Mouse (Mus musculus) neural tube, embryonic 13.5 days (tissue): Measurements from ENCODE around the gene Uhrf1bp1l. TPM values are rescaled to one million over a fixed set of nuclear protein-coding genes. Genes with fewer than 3 reads are reported as not detected.

ENCODE experiments used
- ATAC-seq: fragments of 200-750 bp; cut with Nextera tagmentation; 2 replicates; pipeline ENCODE4 v1.8.0; 2017; ENCODE audit warnings: low read depth, mild to moderate bottlenecking, moderate TSS enrichment, moderate library complexity
- H3K27ac ChIP-seq: fragments of 300-500 bp; sonication (generic); replicated peaks from 2 replicates; pipeline ENCODE4 v1.5.1; 2015; ENCODE audit warnings: moderate library complexity, mild to moderate bottlenecking, inconsistent platforms
- H3K27me3 ChIP-seq: fragments of 300-500 bp; sonication (generic); 2 replicates; pipeline ENCODE4 v1.6.1; 2015; ENCODE audit warnings: mild to moderate bottlenecking, inconsistent platforms
- H3K36me3 ChIP-seq: fragments of 300-500 bp; sonication (generic); 2 replicates; pipeline ENCODE4 v1.6.1; 2015; ENCODE audit warnings: mild to moderate bottlenecking, inconsistent platforms
- H3K4me1 ChIP-seq: fragments of 300-500 bp; sonication (generic); replicated peaks from 2 replicates; pipeline ENCODE4 v1.6.1; 2015; ENCODE audit warnings: inconsistent platforms
- H3K4me2 ChIP-seq: fragments of 300-500 bp; sonication (generic); 2 replicates; pipeline ENCODE4 v1.6.1; 2015; ENCODE audit warnings: inconsistent platforms, mild to moderate bottlenecking, moderate library complexity
- H3K4me3 ChIP-seq: fragments of 300-500 bp; sonication (generic); 2 replicates; pipeline ENCODE4 v1.5.1; 2015; ENCODE audit warnings: mild to moderate bottlenecking, inconsistent platforms
- H3K9ac ChIP-seq: fragments of 300-500 bp; sonication (generic); 2 replicates; pipeline ENCODE4 v1.6.1; 2015; ENCODE audit warnings: moderate library complexity, mild to moderate bottlenecking, inconsistent platforms
- H3K9me3 ChIP-seq: fragments of 300-500 bp; sonication (generic); 2 replicates; pipeline ENCODE4 v1.6.1; 2016; ENCODE audit warnings: inconsistent platforms
- WGBS: fragments of 180-500 bp; shearing (Covaris S2); methylation state at CpG from one replicate; pipeline ENCODE4 v1.1.7; 2015; 5-methylcytosine and 5-hydroxymethylcytosine counted together
- polyA plus RNA-seq: library from polyadenylated mRNA; unstranded; fragments of >200 nt; fragmentation: Nextera tagmentation; extraction: Ambion mirVana; gene quantifications from 2 replicates; pipeline ENCODE4 v1.2.1, GENCODE M21; 2015

Gene Uhrf1bp1l
- polyA plus RNA-seq, 1 experiment from 2014 or later, result 31.2 TPM

DNA sequence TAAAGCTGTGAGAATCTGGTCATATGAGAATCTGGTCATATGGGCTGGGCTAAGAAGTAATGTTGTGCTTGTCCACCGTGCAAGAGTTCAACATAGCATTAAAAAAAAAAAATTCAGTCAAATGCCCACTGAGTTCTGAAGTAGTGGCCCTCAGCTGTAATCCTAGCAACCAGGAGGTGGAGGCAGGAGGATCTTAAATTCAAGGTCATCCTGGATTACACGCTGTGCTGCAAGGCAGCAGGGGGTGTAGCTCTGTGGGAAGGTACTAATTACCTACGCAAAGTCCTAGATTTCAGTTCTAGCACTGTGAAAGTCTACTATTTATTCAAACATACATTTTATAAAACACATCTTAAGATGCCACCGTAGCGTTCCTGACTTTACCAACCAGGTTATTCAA is 13.4 kb upstream of the Uhrf1bp1l start:
- no peak for ATAC-seq
- WGBS, result 19% methylated on average over 5 of the region's 5 CpGs
- Histone ChIP-seq H3K4me2 (peak overlapping the region; percentile 80), H3K36me3 (peaks cover 10% of the 10 kb centered on the region; the same call in 1 of the 2 replicates), H3K27me3 (0 out of 2 replicates have a peak, but pooled peaks cover 4% of the 10 kb centered on the region), H3K4me1 (peaks cover 19% of the 10 kb centered on the region), H3K9me3 (no peaks in the 10 kb centered on the region), H3K9ac (peak overlapping the region; percentile 77), H3K4me3 (peak overlapping the region; percentile 60), H3K27ac (no peak overlapping the region; the same call in 1 of the 2 replicates)

DNA sequence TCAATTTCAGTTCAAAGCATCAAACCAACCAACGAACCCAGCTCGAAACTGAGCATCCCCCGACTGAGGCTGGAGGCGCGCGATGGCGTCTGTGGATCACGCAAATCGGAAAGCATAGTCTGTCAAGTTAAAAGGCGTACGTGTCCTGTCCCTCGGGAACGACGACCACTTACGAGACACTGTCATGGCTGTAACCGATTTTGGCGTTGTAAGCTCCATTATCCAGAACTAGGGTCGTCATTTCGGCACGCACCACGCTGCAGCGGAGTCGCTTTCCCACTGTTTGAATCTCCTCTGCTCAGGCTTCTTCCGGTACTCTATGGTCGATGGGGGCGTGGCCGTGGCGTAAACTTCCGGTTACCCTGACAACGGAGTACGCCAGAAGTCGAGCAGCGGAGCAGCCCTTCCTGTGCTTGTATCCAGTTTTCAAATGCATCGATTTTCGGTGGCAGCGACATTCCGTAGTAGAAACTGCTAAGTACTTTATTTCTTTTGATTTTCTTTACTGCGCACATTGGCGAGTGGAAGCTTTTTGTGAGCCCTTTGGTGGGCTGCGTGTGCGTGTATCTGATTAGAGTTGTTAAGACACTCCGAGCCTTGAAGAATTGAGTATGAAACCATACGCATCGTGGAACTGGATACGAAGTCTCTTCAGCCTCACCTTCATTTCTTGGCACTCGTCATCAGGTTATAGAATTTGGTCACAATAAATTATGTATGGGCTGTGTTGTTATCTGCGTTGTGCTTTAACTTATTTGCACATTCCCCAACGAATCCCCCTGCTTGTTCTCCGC is 12.6 kb upstream of the Uhrf1bp1l start, which contains the start of gene Actr6:
Gene Actr6, minus strand, starts transcription at position 295 of the 794 bp plus-strand sequence.
- H3K4me3 ChIP-seq, result peak within 1 kb of the TSS; percentile 60
- peak within 1 kb of the TSS; percentile 80 for H3K4me2 ChIP-seq
- peak within 1 kb of the TSS; percentile 77 for H3K9ac ChIP-seq
- H3K36me3 ChIP-seq, result peaks cover 5% of the 10 kb centered on the region; the same call in 1 of the 2 replicates
- H3K27ac ChIP-seq, result peak within 1 kb of the TSS; percentile 78
- H3K9me3 ChIP-seq, result no peaks in the 10 kb centered on the region
- peak; percentile 99 for ATAC-seq
- WGBS, result 1% methylated on average over 49 of the region's 49 CpGs
- peaks cover 19% of the 10 kb centered on the region for H3K4me1 ChIP-seq
- H3K27me3 ChIP-seq, result 0 out of 2 replicates have a peak, but pooled peaks cover 4% of the 10 kb centered on the region

DNA sequence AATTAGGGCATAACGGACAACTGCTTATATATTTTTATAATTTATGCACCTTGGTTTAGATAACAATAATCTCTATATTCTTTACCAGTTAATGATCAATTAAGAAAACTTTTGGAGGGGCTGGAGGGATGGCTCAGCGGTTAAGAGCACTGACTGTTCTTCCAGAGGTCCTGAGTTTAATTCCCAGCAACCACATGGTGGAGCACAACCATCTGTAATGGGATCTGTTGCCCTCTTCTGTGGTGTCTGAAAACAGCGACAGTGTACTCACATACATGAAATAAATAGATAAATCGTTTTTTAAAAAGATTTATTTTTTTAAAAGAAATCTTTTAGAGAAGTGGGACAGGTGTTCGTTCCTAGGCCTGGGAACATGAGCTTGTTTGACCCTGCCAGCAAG is 7.7 kb upstream of the Uhrf1bp1l start:
- Histone ChIP-seq H3K4me1 (peaks cover 4% of the 10 kb centered on the region), H3K36me3 (no peaks in the 10 kb centered on the region), H3K4me3 (no peak overlapping the region), H3K27ac (no peak overlapping the region), H3K9ac (no peak overlapping the region), H3K9me3 (no peaks in the 10 kb centered on the region), H3K27me3 (0 out of 2 replicates have a peak, but pooled peaks cover 4% of the 10 kb centered on the region), H3K4me2 (no peak overlapping the region)
- ATAC-seq, result no peak
- 42% methylated on average over 5 of the region's 5 CpGs for WGBS

DNA sequence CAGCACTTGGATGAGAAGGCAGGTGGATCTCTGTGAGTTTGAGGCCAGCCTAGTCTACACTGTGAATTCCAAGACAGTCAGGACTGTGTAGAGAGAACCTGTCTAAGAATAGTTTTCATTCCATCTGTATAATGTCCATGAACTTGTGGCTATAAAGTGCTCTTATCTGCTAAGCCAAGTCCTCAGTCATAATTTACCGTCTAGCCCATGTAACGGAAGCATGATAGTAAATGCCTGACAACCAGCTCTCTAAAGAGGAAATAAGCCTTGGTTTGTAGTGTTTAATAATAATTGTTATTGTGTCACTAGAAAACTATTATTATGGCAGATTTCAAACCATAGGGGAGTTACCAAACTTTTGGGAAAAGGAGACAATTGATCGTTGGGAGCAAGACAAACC is 6.9 kb upstream of the Uhrf1bp1l start:
- 95% methylated on average over 3 of the region's 3 CpGs for WGBS
- no peak for ATAC-seq

DNA sequence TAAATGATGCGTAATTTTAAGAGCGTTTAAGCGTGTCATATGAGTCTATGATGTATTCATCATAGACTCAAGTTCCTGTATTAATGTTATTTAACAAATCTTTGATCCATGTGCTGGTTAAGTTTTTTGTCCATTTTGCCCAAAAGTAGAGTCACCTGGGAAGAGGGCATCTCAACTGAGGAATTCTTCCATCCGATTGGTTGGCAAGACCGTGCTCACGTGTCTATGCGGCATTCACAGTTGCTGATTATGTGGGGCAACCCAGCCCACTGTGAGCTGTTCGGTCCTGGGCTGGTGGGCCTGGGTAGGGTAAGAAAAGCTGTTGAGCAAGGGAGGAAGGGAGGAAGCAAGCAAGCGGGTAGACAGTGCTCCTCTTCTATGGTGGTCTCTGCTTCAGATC is 6.4 kb upstream of the Uhrf1bp1l start:
- Histone ChIP-seq H3K27ac (no peak overlapping the region), H3K4me3 (no peak overlapping the region), H3K4me1 (no peaks in the 10 kb centered on the region), H3K27me3 (0 out of 2 replicates have a peak, but pooled peaks cover 4% of the 10 kb centered on the region), H3K36me3 (no peaks in the 10 kb centered on the region), H3K4me2 (no peak overlapping the region), H3K9me3 (no peaks in the 10 kb centered on the region), H3K9ac (no peak overlapping the region)
- ATAC-seq, result no peak
- WGBS, result 91% methylated on average over 9 of the region's 9 CpGs

More for the DNA sequence above, 6.9 kb upstream of the Uhrf1bp1l start:
- Histone ChIP-seq H3K4me1 (peaks cover under 1% of the 10 kb centered on the region), H3K4me2 (no peak overlapping the region), H3K27ac (no peak overlapping the region), H3K36me3 (no peaks in the 10 kb centered on the region), H3K9ac (no peak overlapping the region), H3K4me3 (no peak overlapping the region), H3K9me3 (no peaks in the 10 kb centered on the region), H3K27me3 (0 out of 2 replicates have a peak, but pooled peaks cover 4% of the 10 kb centered on the region)

DNA sequence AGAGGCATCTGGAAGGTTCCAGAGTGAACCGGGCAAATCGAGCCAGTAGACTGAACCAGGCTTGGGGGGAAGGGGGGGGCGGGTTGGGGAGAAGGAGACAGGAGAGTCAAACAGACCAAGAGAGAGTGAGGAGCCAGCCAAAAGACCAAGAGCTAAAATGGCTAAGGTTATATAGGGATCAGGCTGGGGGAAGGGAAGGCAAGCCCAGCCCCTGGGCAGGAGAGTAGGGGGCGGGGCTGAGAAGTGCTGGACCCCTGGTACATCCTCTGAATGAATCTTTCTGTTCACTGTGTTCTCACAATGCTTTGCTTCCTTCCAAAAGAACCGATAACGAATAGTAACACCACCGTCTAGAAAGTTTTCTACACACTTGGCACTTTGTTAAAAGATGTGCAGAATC is 5.1 kb upstream of the Uhrf1bp1l start:
- Histone ChIP-seq H3K4me1 (no peaks in the 10 kb centered on the region; the same call in 1 of the 2 replicates), H3K4me2 (no peak overlapping the region), H3K9ac (no peak overlapping the region), H3K36me3 (no peaks in the 10 kb centered on the region), H3K27me3 (0 out of 2 replicates have a peak, but pooled peaks cover 4% of the 10 kb centered on the region), H3K27ac (no peak overlapping the region), H3K4me3 (no peak overlapping the region), H3K9me3 (no peaks in the 10 kb centered on the region)
- 57% methylated on average over 7 of the region's 7 CpGs for WGBS
- ATAC-seq, result no peak

DNA sequence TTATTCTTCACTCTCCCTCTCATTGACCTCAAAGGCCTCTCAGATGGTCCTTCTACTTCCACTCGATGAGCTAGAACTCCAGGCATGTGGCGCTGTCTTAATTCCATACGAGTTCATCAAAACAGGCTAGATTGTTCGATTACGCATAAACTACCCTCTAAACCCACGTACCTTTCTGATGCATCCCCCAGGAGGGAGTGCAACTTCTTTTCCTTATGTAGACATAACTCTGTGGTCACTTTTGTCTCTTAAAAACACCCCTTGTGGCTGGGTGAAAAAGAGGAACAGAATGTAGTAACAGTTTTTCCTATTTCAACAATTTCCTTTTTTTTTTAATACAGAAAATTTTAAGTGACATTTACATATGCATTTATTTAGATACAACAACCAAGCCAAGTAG is 3.8 kb upstream of the Uhrf1bp1l start:
- Histone ChIP-seq H3K4me3 (no peak overlapping the region), H3K9me3 (no peaks in the 10 kb centered on the region), H3K4me1 (peaks cover 4% of the 10 kb centered on the region), H3K9ac (no peak overlapping the region), H3K27me3 (no peaks in the 10 kb centered on the region), H3K4me2 (no peak overlapping the region), H3K27ac (no peak overlapping the region), H3K36me3 (no peaks in the 10 kb centered on the region)
- ATAC-seq, result no peak
- WGBS, result 83% methylated on average over 6 of the region's 6 CpGs

DNA sequence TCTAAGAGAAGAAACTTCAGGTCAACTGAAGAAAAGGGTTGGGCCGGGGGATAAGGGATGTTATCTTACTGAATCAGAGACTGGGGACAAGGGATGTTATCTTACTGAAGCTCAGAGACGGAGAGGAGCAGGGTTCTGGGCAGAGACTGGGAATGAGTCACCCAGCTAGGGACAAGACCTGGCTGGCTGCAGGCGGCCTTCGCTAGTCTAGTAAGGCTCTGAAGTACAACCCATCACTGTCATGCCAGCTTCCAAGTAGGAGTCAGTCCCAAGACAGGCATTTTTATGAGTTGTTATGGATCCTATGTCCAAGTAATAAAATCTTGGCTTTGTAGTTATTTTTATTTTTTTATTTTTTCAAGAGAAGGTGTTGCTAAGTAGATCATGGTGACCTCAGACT is 1.5 kb upstream of the Uhrf1bp1l start:
- no peaks in the 10 kb centered on the region for H3K9me3 ChIP-seq
- no peak overlapping the region for H3K4me3 ChIP-seq
- H3K36me3 ChIP-seq, result no peaks in the 10 kb centered on the region
- H3K4me2 ChIP-seq, result no peak overlapping the region
- peaks cover 17% of the 10 kb centered on the region for H3K4me1 ChIP-seq
- no peak for ATAC-seq
- H3K27me3 ChIP-seq, result no peaks in the 10 kb centered on the region
- H3K9ac ChIP-seq, result no peak overlapping the region
- 93% methylated on average over 4 of the region's 4 CpGs for WGBS
- H3K27ac ChIP-seq, result no peak overlapping the region

DNA sequence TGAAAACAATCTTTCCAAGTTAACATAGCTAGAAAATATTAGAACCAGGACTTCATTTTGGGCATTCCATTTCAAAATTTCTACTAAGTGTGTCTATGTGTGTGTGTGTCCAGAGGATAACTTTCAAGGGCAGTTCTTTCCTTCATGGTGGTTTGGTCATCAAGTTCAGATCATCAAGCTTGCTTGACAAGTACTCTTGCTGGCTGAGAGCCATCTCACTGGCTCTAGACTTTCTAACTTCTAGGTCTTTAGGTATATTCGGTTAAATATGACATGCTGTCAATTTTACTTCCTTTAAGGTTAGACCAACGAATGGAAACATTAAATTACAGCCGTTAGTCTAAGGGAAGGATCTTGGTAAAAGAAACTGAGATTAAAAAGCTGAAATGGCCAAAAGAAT is 450 bp upstream of the Uhrf1bp1l start:
- Histone ChIP-seq H3K9me3 (no peaks in the 10 kb centered on the region), H3K4me2 (peak overlapping the region; percentile 76), H3K27ac (no peak overlapping the region), H3K9ac (no peak overlapping the region), H3K4me3 (peak overlapping the region; percentile 92), H3K36me3 (no peaks in the 10 kb centered on the region), H3K27me3 (no peaks in the 10 kb centered on the region), H3K4me1 (peaks cover 17% of the 10 kb centered on the region)
- 33% methylated on average over 3 of the region's 3 CpGs for WGBS
- no peak for ATAC-seq

DNA sequence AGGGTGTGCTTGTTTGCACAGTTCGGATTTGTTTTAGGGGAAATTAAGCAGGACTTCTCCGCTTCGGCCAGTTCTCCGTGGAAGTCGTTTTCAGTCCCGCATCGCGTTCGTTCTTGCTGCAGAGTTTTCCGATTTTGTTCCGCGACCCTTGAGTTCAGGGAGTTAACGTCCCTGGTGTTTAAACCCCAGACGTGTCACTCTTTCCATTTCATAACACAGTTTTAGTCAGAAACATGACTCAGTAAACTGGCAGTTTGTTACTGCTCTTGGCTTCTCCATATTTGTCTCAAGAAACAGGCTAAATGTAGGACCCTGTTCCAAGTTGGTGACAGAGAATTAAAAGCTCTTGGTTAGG is 852 bp downstream of the Uhrf1bp1l start:
- WGBS, result under 1% methylated on average over 14 of the region's 14 CpGs
- Histone ChIP-seq H3K36me3 (no peaks in the 10 kb centered on the region), H3K27me3 (no peaks in the 10 kb centered on the region), H3K9me3 (no peaks in the 10 kb centered on the region), H3K27ac (peak overlapping the region; percentile 95), H3K4me2 (peak overlapping the region; percentile 76), H3K4me1 (peaks cover 17% of the 10 kb centered on the region), H3K4me3 (peak overlapping the region; percentile 92), H3K9ac (peak overlapping the region; percentile 91)
- ATAC-seq, result no peak

DNA sequence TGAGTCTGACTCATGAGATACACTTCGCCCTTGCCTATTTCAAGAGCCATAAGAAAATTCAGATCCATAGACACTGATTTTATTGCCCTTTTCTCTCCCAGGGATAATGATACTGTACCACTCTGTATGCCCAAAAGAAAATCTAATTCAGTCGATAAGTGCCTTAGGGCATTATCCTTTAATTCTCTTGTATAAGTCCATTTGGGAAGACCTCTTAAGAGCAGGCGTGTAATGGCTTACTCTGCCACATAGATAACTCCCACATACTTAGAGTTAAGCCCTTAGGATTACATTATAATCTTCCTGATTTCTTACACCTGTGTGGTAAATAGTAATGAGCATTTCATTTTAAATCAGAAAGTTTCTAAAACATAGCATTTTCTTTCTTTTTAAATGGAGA is 1.8 kb downstream of the Uhrf1bp1l start:
- peaks cover 17% of the 10 kb centered on the region for H3K4me1 ChIP-seq
- H3K4me3 ChIP-seq, result no peak overlapping the region
- H3K9me3 ChIP-seq, result no peaks in the 10 kb centered on the region
- WGBS, result 56% methylated on average over 3 of the region's 3 CpGs
- no peak overlapping the region for H3K9ac ChIP-seq
- H3K36me3 ChIP-seq, result no peaks in the 10 kb centered on the region
- peak overlapping the region; percentile 76 for H3K4me2 ChIP-seq
- no peaks in the 10 kb centered on the region for H3K27me3 ChIP-seq
- no peak for ATAC-seq
- H3K27ac ChIP-seq, result no peak overlapping the region

DNA sequence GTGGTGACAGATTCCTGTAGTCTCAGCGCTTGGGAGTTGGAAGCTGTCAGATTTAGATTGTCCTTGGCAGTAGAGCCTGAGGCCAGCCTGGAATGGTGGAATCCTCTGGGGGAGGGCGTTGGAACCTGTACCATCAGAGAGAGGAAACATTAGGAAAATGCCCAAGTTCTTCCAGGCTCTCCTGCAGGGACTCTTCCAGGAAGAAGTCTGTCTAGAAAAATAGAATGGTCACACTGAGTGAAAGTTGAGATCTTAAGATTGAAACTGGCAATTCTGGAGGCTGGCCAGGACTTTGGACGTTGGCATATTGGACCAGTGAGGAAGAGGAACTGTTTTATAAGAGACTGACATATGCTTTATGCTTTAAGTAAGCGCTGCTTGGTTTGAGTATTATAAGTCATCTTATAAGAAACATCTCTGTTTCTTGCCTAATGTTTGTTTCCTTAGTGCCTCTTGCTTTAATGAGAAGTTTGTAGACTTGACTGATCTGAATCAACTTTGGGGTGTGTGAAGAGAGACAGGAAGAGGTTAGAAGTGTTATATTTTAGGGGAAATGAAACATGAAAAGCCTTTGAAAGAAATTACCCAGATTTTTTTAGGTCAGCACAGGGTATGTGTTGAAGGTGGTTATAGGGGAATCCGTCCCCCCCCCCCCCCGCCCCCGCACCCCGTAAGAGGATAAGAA is 2.6 kb downstream of the Uhrf1bp1l start:
- peaks cover 17% of the 10 kb centered on the region for H3K4me1 ChIP-seq
- H3K4me3 ChIP-seq, result no peak overlapping the region
- 84% methylated on average over 8 of the region's 8 CpGs for WGBS
- no peaks in the 10 kb centered on the region for H3K27me3 ChIP-seq
- H3K27ac ChIP-seq, result no peak overlapping the region
- no peak overlapping the region for H3K4me2 ChIP-seq
- no peaks in the 10 kb centered on the region for H3K36me3 ChIP-seq
- ATAC-seq, result no peak
- no peaks in the 10 kb centered on the region for H3K9me3 ChIP-seq
- no peak overlapping the region for H3K9ac ChIP-seq
